8 mouse cellular contexts compared by ENCODE assay signal in genomic region chr17:90454738-90455408, GRCm38 (mm10).
DNase-seq lines count a peak whose midpoint lies in the region; ATAC-seq lines count a peak whose summit lies in the region.

No protein-coding gene starts in this region.

- no peaks in the 10 kb centered on the region for H3K9me3 ChIP-seq in forebrain, embryonic 11.5 days (ENCODE audit: control insufficient read depth, low read length)
- H3K9me3 ChIP-seq in limb, embryonic 10.5 days (replicated peaks) = no peaks in the 10 kb centered on the region
- H3K9me3 ChIP-seq in neural tube, embryonic 12.5 days = no peaks in the 10 kb centered on the region

- under 1% methylated on average over 31 of the region's 41 CpGs for WGBS in forebrain, embryonic 11.5 days
- WGBS in limb, embryonic 10.5 days = under 1% methylated on average over 41 of the region's 41 CpGs
- under 1% methylated on average over 41 of the region's 41 CpGs for WGBS in neural tube, embryonic 12.5 days

- peak; percentile 30 to 62 for DNase-seq in layer of hippocampus, adult 18-20 months (ENCODE audit: low spot score in 2 of 2)
- no peak for DNase-seq in layer of hippocampus, adult 9-10 months (ENCODE audit: low spot score)
- DNase-seq in cerebellum, adult 8-10 months = peak; percentile 65
- DNase-seq in forebrain, embryonic 11.5 days (ENCODE audit: low spot score) = peak; percentile 76
- DNase-seq in limb, embryonic 10.5 days (ENCODE audit: low spot score) = no peak

- peak; percentile 61 for ATAC-seq in forebrain, embryonic 11.5 days (replicated peaks; ENCODE audit: low FRiP score)
- peak; percentile 63 for ATAC-seq in neural tube, embryonic 12.5 days (ENCODE audit: low FRiP score, low read depth)
- no peak for ATAC-seq in erythroid progenitor cell, adult 5-6 weeks (replicated peaks; ENCODE audit: low FRiP score, poor library complexity, severe bottlenecking)
- ATAC-seq in inflammation-experienced regulatory T-cells, adult 6 months = no peak

- H3K4me2 ChIP-seq in forebrain, embryonic 11.5 days (ENCODE audit: low read depth, low read length, severe bottlenecking) = peak overlapping the region; percentile 85
- peak overlapping the region; percentile 98 for H3K4me2 ChIP-seq in neural tube, embryonic 12.5 days (replicated peaks)

- peaks cover 13% of the 10 kb centered on the region; the same call in 1 of the 2 replicates for H3K27me3 ChIP-seq in forebrain, embryonic 11.5 days (ENCODE audit: control insufficient read depth, insufficient read depth, low read length)
- peaks cover 47% of the 10 kb centered on the region for H3K27me3 ChIP-seq in limb, embryonic 10.5 days (ENCODE audit: low read depth, poor library complexity, severe bottlenecking)
- 0 out of 2 replicates have a peak, but pooled peaks cover 6% of the 10 kb centered on the region for H3K27me3 ChIP-seq in neural tube, embryonic 12.5 days (replicated peaks)

- no peak overlapping the region for H3K27ac ChIP-seq in forebrain, embryonic 11.5 days (ENCODE audit: low read depth, low read length)
- peak overlapping the region; percentile 68 for H3K27ac ChIP-seq in limb, embryonic 10.5 days
- peak overlapping the region; percentile 62; the same call in 1 of the 2 replicates for H3K27ac ChIP-seq in neural tube, embryonic 12.5 days

- H3K4me3 ChIP-seq in forebrain, embryonic 11.5 days (ENCODE audit: low read depth, low read length) = peak overlapping the region; percentile 50
- H3K4me3 ChIP-seq in limb, embryonic 10.5 days = peak overlapping the region; percentile 70
- peak overlapping the region; percentile 64 for H3K4me3 ChIP-seq in neural tube, embryonic 12.5 days

- 0 out of 2 replicates have a peak, but pooled peaks cover 3% of the 10 kb centered on the region for H3K4me1 ChIP-seq in forebrain, embryonic 11.5 days (replicated peaks; ENCODE audit: control insufficient read depth, insufficient read depth, low read length)
- H3K4me1 ChIP-seq in limb, embryonic 10.5 days = peaks cover 20% of the 10 kb centered on the region
- H3K4me1 ChIP-seq in neural tube, embryonic 12.5 days = peaks cover 14% of the 10 kb centered on the region; the same call in 1 of the 2 replicates

- peak overlapping the region; percentile 60 for H3K9ac ChIP-seq in forebrain, embryonic 11.5 days (ENCODE audit: low read length)
- peak overlapping the region; percentile 76 for H3K9ac ChIP-seq in neural tube, embryonic 12.5 days

- H3K36me3 ChIP-seq in forebrain, embryonic 11.5 days (ENCODE audit: control insufficient read depth, insufficient read depth, low read length) = no peaks in the 10 kb centered on the region
- no peaks in the 10 kb centered on the region for H3K36me3 ChIP-seq in limb, embryonic 10.5 days
- H3K36me3 ChIP-seq in neural tube, embryonic 12.5 days = no peaks in the 10 kb centered on the region

Comparison
In these comparisons a context has a peak if more than half of its experiments do, and no peak if none do; other contexts are left out.
1. DNase-seq: peak in layer of hippocampus, adult 18-20 months (2 of 2), cerebellum, adult 8-10 months (single experiment) and forebrain, embryonic 11.5 days (single experiment); none in layer of hippocampus, adult 9-10 months (single experiment) and limb, embryonic 10.5 days (single experiment).
2. ATAC-seq: peak in forebrain, embryonic 11.5 days (single experiment) and neural tube, embryonic 12.5 days (single experiment); none in erythroid progenitor cell, adult 5-6 weeks (single experiment) and inflammation-experienced regulatory T-cells, adult 6 months (single experiment).
3. Peak in every context shown above with its lines, with median percentiles within 50 percentile points of each other: H3K4me3 ChIP-seq.